Comparison of ENCODE assay signal across 8 mouse cellular contexts in genomic region chr9:102625401-102625982, GRCm38 (mm10). TPM values are rescaled to one million over a fixed set of nuclear protein-coding genes. Genes with fewer than 3 reads are reported as not detected.
A peak's percentile ranks its signal among the peaks of the same experiment; 100 is the strongest.
DNase-seq lines count a peak whose midpoint lies in the region; ATAC-seq and TF ChIP-seq lines count a peak whose summit lies in the region.

No protein-coding gene starts in this region.

- WGBS in kidney, embryonic 15.5 days: 1% methylated on average over 27 of the region's 27 CpGs
- WGBS in hindbrain, embryonic 13.5 days: 1% methylated on average over 27 of the region's 27 CpGs

- H3K27me3 ChIP-seq in kidney, embryonic 15.5 days: no peaks in the 10 kb centered on the region
- H3K27me3 ChIP-seq in CH12.LX (replicated peaks): no peaks in the 10 kb centered on the region
- H3K27me3 ChIP-seq in hindbrain, embryonic 13.5 days: no peaks in the 10 kb centered on the region

- peaks cover 27% of the 10 kb centered on the region for H3K4me1 ChIP-seq in kidney, embryonic 15.5 days
- H3K4me1 ChIP-seq in CH12.LX (ENCODE audit: control insufficient read depth in 1 of 2, insufficient read depth in 2 of 2): peaks cover 0 to 53% of the 10 kb centered on the region in 2 experiments; a peak in 3 of 4 replicates
- peaks cover 4% of the 10 kb centered on the region for H3K4me1 ChIP-seq in brown adipose tissue, adult 24 weeks (ENCODE audit: control insufficient read depth, insufficient read depth, insufficient read length, low read length)
- H3K4me1 ChIP-seq in hindbrain, embryonic 13.5 days (replicated peaks): peaks cover 21% of the 10 kb centered on the region

- 0 out of 2 replicates have a peak, but pooled peaks cover 7% of the 10 kb centered on the region for H3K36me3 ChIP-seq in kidney, embryonic 15.5 days
- peaks cover 0 to 11% of the 10 kb centered on the region in 2 experiments for H3K36me3 ChIP-seq in CH12.LX (replicated peaks in 1 of 2; ENCODE audit: control insufficient read depth in 1 of 2, insufficient read depth in 1 of 2, low read length in 1 of 2)
- 0 out of 2 replicates have a peak, but pooled peaks cover 3% of the 10 kb centered on the region for H3K36me3 ChIP-seq in hindbrain, embryonic 13.5 days

- TF ChIP-seq CTCF in CH12.LX (conservative IDR thresholded peaks at IDR 0.05 in 1 of 2, IDR thresholded peaks at IDR 0.05 in 1 of 2; ENCODE audit: low read depth in 2 of 2, low read length in 2 of 2): no peak

- H3K9ac ChIP-seq in kidney, embryonic 15.5 days: peak overlapping the region; percentile 98
- H3K9ac ChIP-seq in CH12.LX (ENCODE audit: insufficient read depth, low read depth): peak overlapping the region; percentile 87
- H3K9ac ChIP-seq in hindbrain, embryonic 13.5 days: peak overlapping the region; percentile 96

- TF ChIP-seq RAD21 in CH12.LX (IDR thresholded peaks at IDR 0.05; ENCODE audit: low read depth, low read length): no peak

- H3K27ac ChIP-seq in kidney, embryonic 15.5 days: peak overlapping the region; percentile 96
- peak overlapping the region; percentile 86 for H3K27ac ChIP-seq in CH12.LX (ENCODE audit: insufficient read depth, low read depth)
- peak overlapping the region; percentile 48 for H3K27ac ChIP-seq in brown adipose tissue, adult 24 weeks (replicated peaks; ENCODE audit: low read depth, low read length)
- peak overlapping the region; percentile 96 for H3K27ac ChIP-seq in hindbrain, embryonic 13.5 days

- TF ChIP-seq EP300 in CH12.LX (IDR thresholded peaks at IDR 0.05; ENCODE audit: low read length): no peak

- no peaks in the 10 kb centered on the region for H3K9me3 ChIP-seq in kidney, embryonic 15.5 days (replicated peaks)
- H3K9me3 ChIP-seq in CH12.LX (replicated peaks; ENCODE audit: low read length): no peaks in the 10 kb centered on the region
- no peaks in the 10 kb centered on the region for H3K9me3 ChIP-seq in hindbrain, embryonic 13.5 days

- no peak for DNase-seq in kidney, adult 18-20 months
- DNase-seq in CH12.LX (ENCODE audit: extremely low read depth): peak; percentile 56
- peak; percentile 67 for DNase-seq in mesoderm, embryonic 11.5 days (ENCODE audit: low read depth, low spot score)
- no peak for DNase-seq in left cerebral cortex, adult 11 months (ENCODE audit: low spot score)
- DNase-seq in gastrocnemius, postnatal 25 days: no peak

- no peak for TF ChIP-seq POLR2A in CH12.LX (IDR thresholded peaks at IDR 0.05; ENCODE audit: low read depth, low read length)

- H3K4me2 ChIP-seq in kidney, embryonic 15.5 days: peak overlapping the region; percentile 65
- peak overlapping the region; percentile 99 for H3K4me2 ChIP-seq in CH12.LX (ENCODE audit: insufficient read depth, low read depth, poor library complexity, severe bottlenecking)
- peak overlapping the region; percentile 67 for H3K4me2 ChIP-seq in hindbrain, embryonic 13.5 days

- peaks cover 9% of the 10 kb centered on the region for H3K79me2 ChIP-seq in CH12.LX (replicated peaks; ENCODE audit: control insufficient read depth, extremely low read depth, insufficient read depth, poor library complexity, severe bottlenecking)

- ATAC-seq in kidney, embryonic 15.5 days (replicated peaks; ENCODE audit: low FRiP score): no peak; the same call in 1 of the 2 replicates
- ATAC-seq in hindbrain, embryonic 13.5 days (ENCODE audit: low FRiP score): peak; percentile 70

- in situ Hi-C loops in CH12.LX (cut with MboI; ENCODE audit: low pct_ligation_motif_present, low pct_unique_long_range_greater_than_20kb, low sequenced_read_pairs): no loop called here

- dilution Hi-C loops in CH12.LX (cut with MboI; ENCODE audit: extremely low pct_ligation_motif_present, extremely low pct_unique_long_range_greater_than_20kb, low sequenced_read_pairs): no loop called here

- H3K4me3 ChIP-seq in kidney, embryonic 15.5 days (replicated peaks): peak overlapping the region; percentile 80
- H3K4me3 ChIP-seq in CH12.LX (replicated peaks in 1 of 3; ENCODE audit: low read depth in 2 of 3, low read length in 2 of 3, poor library complexity in 1 of 3): peak overlapping the region; percentile 81 to 87 (median 82)
- peak overlapping the region; percentile 73 for H3K4me3 ChIP-seq in brown adipose tissue, adult 24 weeks (ENCODE audit: insufficient read depth, low read depth, low read length)
- H3K4me3 ChIP-seq in hindbrain, embryonic 13.5 days: peak overlapping the region; percentile 72

TF ChIP-seq in CH12.LX, 34 proteins besides CTCF, POLR2A, EP300 and RAD21:
- TF ChIP-seq GABPA (IDR thresholded peaks at IDR 0.05; ENCODE audit: insufficient replicate concordance, low read depth, low read length): no peak
- no peak; the same call in 1 of the 2 replicates for TF ChIP-seq MXI1 (IDR thresholded peaks at IDR 0.05; ENCODE audit: low read depth, low read length)
- no peak for TF ChIP-seq USF2 (conservative IDR thresholded peaks at IDR 0.05; ENCODE audit: low read depth, low read length)
- TF ChIP-seq MYC (IDR thresholded peaks at IDR 0.05; ENCODE audit: low read depth, low read length): 0 out of 2 replicates have a peak, but pooled peaks have one; percentile 33
- TF ChIP-seq MAZ (IDR thresholded peaks at IDR 0.05; ENCODE audit: low read depth, low read length): no peak
- TF ChIP-seq RCOR1 (conservative IDR thresholded peaks at IDR 0.05; ENCODE audit: low read depth, low read length): no peak
- peak; percentile 30; the same call in 1 of the 2 replicates for TF ChIP-seq CHD1 (IDR thresholded peaks at IDR 0.05; ENCODE audit: low read depth, low read length)
- 0 out of 2 replicates have a peak, but pooled peaks have one; percentile 33 for TF ChIP-seq UBTF (IDR thresholded peaks at IDR 0.05; ENCODE audit: low read depth, low read length)
- no peak for TF ChIP-seq CHD2 (IDR thresholded peaks at IDR 0.05; ENCODE audit: low read length)
- TF ChIP-seq ZKSCAN1 (IDR thresholded peaks at IDR 0.05; ENCODE audit: borderline replicate concordance, low read depth, low read length): no peak
- TF ChIP-seq E2F4 (IDR thresholded peaks at IDR 0.05; ENCODE audit: insufficient replicate concordance, low read depth, low read length): no peak
- no peak for TF ChIP-seq JUN (IDR thresholded peaks at IDR 0.05; ENCODE audit: insufficient read depth, low read depth, low read length)
- no peak for TF ChIP-seq TBP (conservative IDR thresholded peaks at IDR 0.05; ENCODE audit: low read depth, low read length)
- TF ChIP-seq NELFE (IDR thresholded peaks at IDR 0.05; ENCODE audit: low read depth, low read length): no peak
- no peak; the same call in 1 of the 2 replicates for TF ChIP-seq SIN3A (IDR thresholded peaks at IDR 0.05; ENCODE audit: low read length)

RNA-seq across cellular contexts. Expression of gene Anapc13, which starts 0.6 kb away (rescaled TPM):
- polyA plus RNA-seq in kidney, embryonic 15.5 days (2015; fragmentation: Nextera tagmentation; extraction: Ambion mirVana): 197 and 211 TPM in 2 replicates
- 62.6 and 64.5 TPM in 2 replicates for total RNA-seq in CH12.LX (2012; rRNA removed)
- total RNA-seq in CH12.LX (2014; rRNA removed): 20.8 and 27.2 TPM in 2 replicates
- 87.4 and 102 TPM in 2 replicates for polyA plus RNA-seq in CH12.LX (2012; ENCODE audit: insufficient read length, low read depth)
- polyA plus RNA-seq in brown adipose tissue, adult 24 weeks (2012; ENCODE audit: insufficient read depth, insufficient read length, missing spikeins): 362 and 412 TPM in 2 replicates
- 194 and 200 TPM in 2 replicates for polyA plus RNA-seq in hindbrain, embryonic 13.5 days (2015; fragmentation: Nextera tagmentation; extraction: Ambion mirVana)
- 100 to 1,000 TPM; 186 to 188 TPM for total RNA-seq in gastrocnemius, postnatal 25 days (2021)

RNA-seq across cellular contexts. Expression of gene Cep63, which starts 0.8 kb away (rescaled TPM):
- 59.3 and 61.7 TPM in 2 replicates for polyA plus RNA-seq in kidney, embryonic 15.5 days (2015; fragmentation: Nextera tagmentation; extraction: Ambion mirVana)
- 18.7 and 24.8 TPM in 2 replicates for total RNA-seq in CH12.LX (2012; rRNA removed)
- 27.3 and 34.9 TPM in 2 replicates for total RNA-seq in CH12.LX (2014; rRNA removed)
- polyA plus RNA-seq in CH12.LX (2012; ENCODE audit: insufficient read length, low read depth): 45.6 and 62.4 TPM in 2 replicates
- polyA plus RNA-seq in brown adipose tissue, adult 24 weeks (2012; ENCODE audit: insufficient read depth, insufficient read length, missing spikeins): 39.6 and 41.8 TPM in 2 replicates
- polyA plus RNA-seq in hindbrain, embryonic 13.5 days (2015; fragmentation: Nextera tagmentation; extraction: Ambion mirVana): 43.0 and 44.3 TPM in 2 replicates
- total RNA-seq in gastrocnemius, postnatal 25 days (2021): 10 to 100 TPM; 19.1 to 22.4 TPM

Comparison
In these comparisons a context has a peak if more than half of its experiments do, and no peak if none do; other contexts are left out.
1. DNase-seq: peak in CH12.LX (single experiment) and mesoderm, embryonic 11.5 days (single experiment); none in kidney, adult 18-20 months (single experiment), left cerebral cortex, adult 11 months (single experiment) and gastrocnemius, postnatal 25 days (single experiment).
2. Peak in every context shown above with its lines, with median percentiles within 50 percentile points of each other: H3K27ac ChIP-seq, H3K4me2 ChIP-seq, H3K4me3 ChIP-seq and H3K9ac ChIP-seq.